Mouse (Mus musculus): Measurements from ENCODE around the gene Zfp362.
A peak's percentile ranks its signal among the peaks of the same experiment; 100 is the strongest.

Gene Zfp362

GRCm38 (mm10) chr4:128759214-128759613 lies 46.6 kb downstream of the Zfp362 start:
- peak; percentile 52 to 55 for DNase-seq

- peak; percentile 66 to 72 for DNase-seq
These were observed 49.9 kb downstream of the Zfp362 start for GRCm38 (mm10) chr4:128755900-128756299.

GRCm38 (mm10) chr4:128755064-128755463 lies 50.8 kb downstream of the Zfp362 start, which contains the start of gene A3galt2:
Gene A3galt2 (plus strand): TSS chr4:128755364.
- DNase-seq, result peak in 1 of 2 experiments; percentile 32

- DNase-seq, result peak in 1 of 2 experiments; percentile 6
These were observed 52.3 kb downstream of the Zfp362 start for GRCm38 (mm10) chr4:128753571-128753970.

GRCm38 (mm10) chr4:128752031-128752757 lies 53.7 kb downstream of the Zfp362 start:
- peak in 1 of 2 experiments; percentile 33 for DNase-seq

- DNase-seq, result peak in 1 of 2 experiments; percentile 36
These were observed 54.8 kb downstream of the Zfp362 start for GRCm38 (mm10) chr4:128751006-128751405.

- peak in 1 of 2 experiments; percentile 4 for DNase-seq
These were observed 57.5 kb downstream of the Zfp362 start for GRCm38 (mm10) chr4:128748309-128748708.

- peak; percentile 57 to 70 for DNase-seq
These were observed 58.1 kb downstream of the Zfp362 start for GRCm38 (mm10) chr4:128747614-128748270.

- peak in 1 of 2 experiments; percentile 5 for DNase-seq
These were observed 60.7 kb downstream of the Zfp362 start for GRCm38 (mm10) chr4:128745160-128745559.

GRCm38 (mm10) chr4:128743031-128743626 lies 62.7 kb downstream of the Zfp362 start:
- DNase-seq, result peak in 1 of 2 experiments; percentile 39

GRCm38 (mm10) chr4:128742379-128742970 lies 63.4 kb downstream of the Zfp362 start:
- DNase-seq, result peak in 1 of 2 experiments; percentile 21

GRCm38 (mm10) chr4:128741906-128742305 lies 63.9 kb downstream of the Zfp362 start:
- DNase-seq, result peak in 1 of 2 experiments; percentile 3

- DNase-seq, result no peak
These were observed 65.0 kb downstream of the Zfp362 start for GRCm38 (mm10) chr4:128740878-128741277.

- DNase-seq, result peak; percentile 64 to 76
These were observed 67.8 kb downstream of the Zfp362 start for GRCm38 (mm10) chr4:128737825-128738610.

GRCm38 (mm10) chr4:128737137-128737589 lies 68.7 kb downstream of the Zfp362 start:
- DNase-seq, result no peak

GRCm38 (mm10) chr4:128734721-128735671 lies 70.8 kb downstream of the Zfp362 start:
- DNase-seq, result peak; percentile 71 to 75

- DNase-seq, result peak; percentile 82 to 84
These were observed 71.6 kb downstream of the Zfp362 start for GRCm38 (mm10) chr4:128734217-128734616.

GRCm38 (mm10) chr4:128733496-128733895 lies 72.3 kb downstream of the Zfp362 start:
- DNase-seq, result no peak

GRCm38 (mm10) chr4:128732794-128733193 lies 73.1 kb downstream of the Zfp362 start:
- DNase-seq, result peak; percentile 69 to 70

GRCm38 (mm10) chr4:128730271-128730670 lies 75.6 kb downstream of the Zfp362 start:
- DNase-seq, result no peak

- DNase-seq, result peak; percentile 63 to 68
These were observed 76.2 kb downstream of the Zfp362 start for GRCm38 (mm10) chr4:128729709-128730037.

Data from cerebellum, postnatal 10 days (tissue).